8 mouse cellular contexts compared by ENCODE assay signal in the genomic region with DNA sequence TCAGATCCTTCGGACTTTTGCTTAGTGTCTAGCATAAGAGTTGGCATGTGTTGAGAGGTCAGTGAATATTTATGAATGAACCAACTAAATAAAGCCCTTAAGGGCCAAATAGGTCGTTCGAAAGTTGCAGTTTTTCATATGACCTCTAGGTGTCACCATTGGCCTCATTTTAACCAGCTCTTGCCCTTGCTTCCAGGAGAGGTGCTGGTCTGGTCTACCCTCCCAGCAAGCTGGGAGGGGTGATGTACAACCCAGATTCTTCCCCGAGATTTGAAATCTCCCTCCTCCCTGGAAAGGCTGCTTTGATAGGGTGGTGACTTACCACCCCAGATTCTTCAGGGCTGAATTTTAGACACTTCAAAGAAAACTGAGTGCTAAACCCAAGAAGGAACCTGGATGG. TPM values are rescaled to one million over a fixed set of nuclear protein-coding genes. Genes with fewer than 3 reads are reported as not detected.
DNase-seq lines count a peak whose midpoint lies in the region; ATAC-seq lines count a peak whose summit lies in the region.

No protein-coding gene starts in this region.

- DNase-seq in cerebellum, adult 8-10 months = no peak
- peak; percentile 36 to 47 for DNase-seq in right cerebral cortex, adult 2 months (ENCODE audit: low spot score in 2 of 2)
- no peak for DNase-seq in right cerebral cortex, postnatal 4 days
- peak; percentile 86 for DNase-seq in embryo, embryonic 10 days (ENCODE audit: low spot score)
- DNase-seq in intestine, embryonic 14.5 days (ENCODE audit: low spot score) = peak; percentile 62
- peak; percentile 88 for DNase-seq in mesoderm, embryonic 11.5 days (ENCODE audit: low read depth, low spot score)
- DNase-seq in urinary bladder, postnatal 14 days (ENCODE audit: low spot score) = no peak

- peaks cover 4% of the 10 kb centered on the region; the same call in 1 of the 2 replicates for H3K4me1 ChIP-seq in intestine, embryonic 14.5 days (replicated peaks; ENCODE audit: control insufficient read depth, insufficient read depth, low read length)

- no peaks in the 10 kb centered on the region for H3K36me3 ChIP-seq in intestine, embryonic 14.5 days (ENCODE audit: control insufficient read depth, insufficient read depth, low read length)

- H3K27me3 ChIP-seq in intestine, embryonic 14.5 days (replicated peaks; ENCODE audit: control insufficient read depth, insufficient read depth, low read length) = no peaks in the 10 kb centered on the region

- no peak overlapping the region for H3K9ac ChIP-seq in intestine, embryonic 14.5 days (ENCODE audit: low read length)

- no peak overlapping the region for H3K27ac ChIP-seq in intestine, embryonic 14.5 days (ENCODE audit: low read depth)

- H3K4me3 ChIP-seq in intestine, embryonic 14.5 days (ENCODE audit: low read depth, low read length) = no peak overlapping the region

- no peak overlapping the region for H3K4me2 ChIP-seq in intestine, embryonic 14.5 days (ENCODE audit: low read length)

- no peaks in the 10 kb centered on the region for H3K9me3 ChIP-seq in intestine, embryonic 14.5 days (ENCODE audit: control insufficient read depth, low read length)

- peak; percentile 64; the same call in 1 of the 2 replicates for ATAC-seq in cerebellum, adult (ENCODE audit: insufficient number of reproducible peaks, low FRiP score, low TSS enrichment)
- ATAC-seq in intestine, embryonic 14.5 days (replicated peaks; ENCODE audit: low FRiP score, low TSS enrichment, low read depth) = peak; percentile 50; the same call in 1 of the 2 replicates

- 1% methylated on average over 4 of the region's 4 CpGs for WGBS in intestine, embryonic 14.5 days

RNA-seq across cellular contexts. Expression of a gene that starts 6.3 kb away (rescaled TPM):
- polyA plus RNA-seq in intestine, embryonic 14.5 days (2014; fragmentation: Nextera tagmentation; extraction: Ambion mirVana) = 1.3 and 1.7 TPM in 2 replicates

RNA-seq across cellular contexts. Expression of a gene that starts 20.3 kb away (rescaled TPM):
- 12.3 and 18.8 TPM in 2 replicates for polyA plus RNA-seq in intestine, embryonic 14.5 days (2014; fragmentation: Nextera tagmentation; extraction: Ambion mirVana)

RNA-seq across cellular contexts. Expression of a gene that starts 20.4 kb away (rescaled TPM):
- polyA plus RNA-seq in intestine, embryonic 14.5 days (2014; fragmentation: Nextera tagmentation; extraction: Ambion mirVana) = 31.7 and 34.7 TPM in 2 replicates

RNA-seq across cellular contexts. Expression of a gene that starts 49.4 kb away (rescaled TPM):
- 1.0 and 1.4 TPM in 2 replicates for polyA plus RNA-seq in intestine, embryonic 14.5 days (2014; fragmentation: Nextera tagmentation; extraction: Ambion mirVana)

Comparison
In these comparisons a context has a peak if more than half of its experiments do, and no peak if none do; other contexts are left out.
1. DNase-seq: peak in right cerebral cortex, adult 2 months (2 of 2), embryo, embryonic 10 days (single experiment), intestine, embryonic 14.5 days (single experiment) and mesoderm, embryonic 11.5 days (single experiment); none in cerebellum, adult 8-10 months (single experiment), right cerebral cortex, postnatal 4 days (single experiment) and urinary bladder, postnatal 14 days (single experiment).